Mouse (Mus musculus) c-Kit-positive CD71-positive TER-119-positive erythroid progenitor cells, embryonic 14.5 days (primary cell): ENCODE measurements around the gene Ppm1h.

ENCODE experiments used
- DNase-seq: peaks from one replicate; pipeline ENCODE4 v3.0.0-alpha.2; 2013; ENCODE audit warnings: low spot score

Gene Ppm1h

DNA sequence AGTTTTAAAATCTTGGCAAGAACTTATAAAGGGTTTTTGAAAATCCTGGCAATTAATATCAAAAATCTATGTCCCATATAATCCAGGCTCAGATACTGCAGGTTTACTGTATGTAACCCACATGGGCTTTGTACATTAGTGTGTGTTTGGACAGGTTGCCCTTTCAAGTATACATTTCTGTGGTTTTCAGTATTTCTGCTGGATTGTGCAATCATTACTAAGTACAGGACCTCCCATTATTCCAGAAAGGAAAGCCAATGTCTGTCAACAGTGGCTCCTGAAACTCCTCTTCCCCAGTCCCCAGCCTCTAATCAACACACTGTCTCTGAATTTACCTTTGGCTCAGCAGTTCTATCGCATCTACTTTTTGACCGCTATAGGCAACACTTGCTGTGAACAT lies 66.4 kb downstream of the Ppm1h start:
- DNase-seq, result no peak

DNA sequence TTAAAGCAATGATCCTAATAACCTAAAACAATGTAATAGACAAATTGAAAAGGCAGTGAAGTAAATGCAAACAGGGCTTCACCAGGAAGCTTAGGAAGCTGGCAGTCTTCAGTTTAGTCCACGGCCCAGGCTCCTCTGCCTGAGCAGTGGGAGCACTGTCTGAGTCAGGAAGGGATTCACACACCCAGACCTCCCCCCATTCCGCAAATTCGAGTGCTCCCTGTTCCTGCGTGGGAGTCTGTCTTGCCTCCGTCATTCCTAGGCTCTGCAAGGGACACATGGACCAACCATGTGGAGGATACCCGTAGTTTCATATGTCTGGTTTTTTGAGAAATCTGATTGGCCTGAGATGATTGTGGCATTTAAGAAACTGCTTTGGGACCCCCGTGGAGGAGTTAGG lies 67.6 kb downstream of the Ppm1h start:
- DNase-seq, result no peak

DNA sequence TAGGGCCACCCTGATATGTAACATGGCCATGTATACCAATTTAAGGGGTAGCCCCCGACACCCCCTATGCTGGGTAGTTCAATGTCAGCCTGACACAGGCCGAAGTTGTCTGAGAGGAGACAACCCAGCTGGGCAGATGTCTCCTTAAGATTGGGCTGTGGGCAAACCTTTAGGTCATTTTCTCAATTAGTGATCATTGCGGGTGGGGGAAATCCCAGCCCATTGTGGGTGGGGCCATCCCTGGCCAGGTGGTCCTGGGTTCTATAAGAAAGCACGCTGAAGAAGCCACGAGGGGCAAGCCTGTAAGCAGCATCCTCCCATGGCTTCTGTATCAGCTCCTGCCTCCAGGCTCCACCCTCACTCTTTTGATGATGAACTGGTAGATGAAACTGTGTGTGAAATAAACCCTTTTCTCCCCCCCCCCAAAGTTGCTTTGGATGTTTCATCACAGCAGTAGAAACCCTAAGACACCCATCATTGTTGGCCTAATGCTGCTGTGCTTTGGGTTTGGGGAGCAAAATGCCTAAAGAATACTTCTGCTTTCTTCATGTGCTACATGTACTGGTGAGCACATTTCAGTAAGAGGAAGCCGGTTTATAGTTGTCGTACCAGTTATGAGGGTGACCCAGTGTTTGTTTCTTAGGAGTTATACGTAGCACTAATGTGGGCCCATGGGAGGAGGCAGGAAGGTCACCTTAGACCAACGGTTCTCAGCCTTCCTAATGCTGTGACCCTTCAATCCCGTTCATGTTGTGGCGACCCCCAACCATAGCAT lies 68.8 kb downstream of the Ppm1h start:
- DNase-seq, result no peak

DNA sequence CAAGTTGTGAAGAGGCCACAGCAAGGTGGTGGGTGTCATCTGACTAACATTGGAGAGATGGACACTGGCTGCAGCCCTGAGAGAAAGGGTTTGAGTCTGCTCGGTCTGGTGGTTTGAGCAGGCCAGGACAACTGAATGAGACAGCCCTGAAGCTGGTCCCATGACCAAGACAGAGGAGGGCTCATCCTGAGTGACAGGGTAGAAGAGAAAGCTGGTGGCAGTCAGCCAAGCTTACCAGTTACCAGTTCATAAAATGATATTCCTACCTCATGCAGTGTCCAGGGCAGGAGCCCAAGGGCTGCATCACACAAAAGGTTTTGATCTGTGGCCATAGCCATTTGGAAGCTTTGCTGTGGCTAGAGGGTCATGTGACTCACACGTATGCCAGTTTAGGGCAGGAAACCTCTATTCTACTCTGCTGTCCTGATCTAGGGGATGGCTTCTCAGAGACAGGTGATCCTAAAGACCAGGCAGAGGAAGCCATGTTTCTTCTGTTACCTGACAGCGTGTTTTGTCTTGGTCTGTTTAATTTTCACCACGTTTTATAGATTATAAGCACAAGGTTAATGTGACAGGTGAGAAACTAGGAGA lies 69.9 kb downstream of the Ppm1h start:
- no peak for DNase-seq

DNA sequence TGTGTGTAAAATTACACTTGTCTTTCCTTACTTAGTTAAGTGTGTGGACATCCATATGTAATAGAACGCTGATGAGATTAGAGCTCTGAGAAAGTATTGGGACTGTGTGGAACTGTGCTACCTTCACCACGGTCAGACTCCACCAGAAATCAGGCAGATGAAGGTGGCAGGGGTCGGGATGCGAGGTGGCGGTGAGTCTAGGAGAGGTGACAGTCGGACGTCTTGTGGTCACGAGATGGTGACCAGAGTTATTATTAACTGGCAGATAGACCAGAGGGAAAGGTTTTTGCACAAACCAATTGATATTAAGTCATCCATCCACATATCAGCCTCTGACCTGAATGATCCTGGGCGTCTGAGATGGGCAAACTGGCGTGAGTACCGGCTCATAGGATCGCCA lies 70.5 kb downstream of the Ppm1h start:
- no peak for DNase-seq

DNA sequence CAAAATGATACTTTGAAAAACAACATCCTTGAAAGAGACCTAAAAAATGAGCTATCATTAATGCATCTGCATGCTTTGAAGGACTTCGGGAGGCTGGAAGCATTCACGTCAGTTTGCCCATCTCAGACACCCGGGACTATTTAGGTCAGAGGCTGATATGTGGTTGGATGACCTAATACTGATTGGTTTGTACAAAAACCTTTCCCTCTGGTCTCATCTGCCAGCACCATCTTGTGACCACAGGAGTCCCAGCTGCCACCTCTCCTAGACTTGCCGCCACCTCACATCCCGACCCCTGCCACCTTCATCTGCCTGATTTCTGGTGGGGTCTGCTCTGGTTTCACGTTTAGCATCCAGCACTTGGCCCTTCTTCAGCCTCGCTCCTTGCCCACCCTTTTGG lies 71.3 kb downstream of the Ppm1h start:
- no peak for DNase-seq

DNA sequence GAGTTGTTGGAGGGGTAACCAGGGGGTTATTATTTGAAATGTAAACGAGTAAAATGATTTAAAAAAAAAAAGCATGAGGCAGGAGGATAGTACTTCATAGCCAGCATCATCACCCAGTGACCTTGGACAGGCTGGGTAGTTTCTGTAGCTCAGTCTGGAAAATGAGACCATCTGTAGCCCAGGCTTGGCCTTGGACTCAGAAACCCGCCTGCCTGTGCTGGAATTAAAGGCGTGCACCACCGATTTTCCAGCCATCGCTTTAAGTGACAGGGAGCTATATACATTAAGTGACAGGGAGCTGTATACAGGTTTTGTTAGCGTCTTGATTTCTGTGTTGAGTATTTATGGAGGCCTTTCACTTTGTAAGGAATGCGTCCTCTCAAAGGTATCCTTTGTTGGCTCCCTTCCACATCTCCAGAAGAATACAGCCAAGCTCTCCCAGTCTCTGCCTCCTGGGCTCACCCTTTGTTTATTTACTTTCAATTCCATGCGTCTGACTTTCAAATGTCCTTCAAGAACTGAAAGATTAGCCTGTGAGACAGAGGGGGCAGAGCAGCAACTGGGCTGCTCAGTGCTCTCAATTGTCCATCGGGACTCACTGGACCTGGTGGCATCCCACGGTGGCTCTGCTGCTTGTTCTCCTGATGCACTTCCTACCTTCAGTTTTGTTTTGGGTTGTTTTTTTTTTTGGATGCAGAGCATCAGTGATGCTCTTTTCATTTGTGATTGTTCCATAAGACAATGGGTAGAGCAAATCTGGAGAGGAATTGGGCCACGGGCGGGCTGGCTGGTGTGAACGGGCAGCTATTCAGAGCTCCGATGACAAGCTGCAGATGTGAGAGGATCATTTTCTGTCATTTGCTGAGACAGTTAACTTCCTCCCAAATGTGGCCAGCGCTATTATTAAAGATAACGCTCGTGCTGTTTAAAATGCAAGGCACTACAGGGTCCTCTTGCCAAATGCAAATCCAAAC lies 74.7 kb downstream of the Ppm1h start:
- DNase-seq, result no peak

DNA sequence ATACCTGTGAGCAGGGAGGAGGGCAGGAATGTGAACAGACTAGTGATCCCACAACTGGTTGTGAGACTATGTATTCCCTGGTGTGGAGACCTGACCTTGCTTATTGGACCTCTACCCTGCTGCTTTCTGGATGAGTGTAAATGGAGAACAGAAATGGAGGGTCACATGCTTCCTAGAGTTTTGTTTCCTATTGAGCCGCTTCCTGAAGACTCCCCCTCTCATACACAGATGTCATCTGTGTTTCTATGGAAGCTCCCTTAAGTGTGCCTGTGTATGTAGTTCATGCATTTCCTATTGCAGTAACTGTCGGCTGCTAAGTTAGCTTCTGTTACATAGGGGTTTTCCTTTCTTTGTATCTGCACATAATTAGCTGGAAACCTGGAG lies 75.4 kb downstream of the Ppm1h start:
- DNase-seq, result no peak

DNA sequence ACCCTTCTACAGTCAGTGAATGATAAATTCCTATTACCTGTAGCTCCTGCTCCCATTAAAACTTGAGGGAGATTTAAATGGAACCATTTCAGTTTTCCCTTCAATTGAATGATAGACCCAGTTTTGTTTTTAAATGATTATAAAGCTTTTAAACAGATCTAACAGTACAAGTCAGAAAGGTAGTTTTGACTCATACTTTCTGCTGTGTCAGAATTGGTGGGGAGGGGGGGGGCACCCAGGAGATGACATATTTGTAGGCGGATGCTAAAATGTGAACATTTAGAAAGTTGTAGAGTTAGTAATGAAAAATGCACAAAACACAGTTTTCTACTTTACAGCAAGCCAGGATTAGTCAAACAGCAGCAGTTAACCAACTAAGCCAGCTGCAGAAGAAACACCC lies 76.4 kb downstream of the Ppm1h start:
- DNase-seq, result no peak

DNA sequence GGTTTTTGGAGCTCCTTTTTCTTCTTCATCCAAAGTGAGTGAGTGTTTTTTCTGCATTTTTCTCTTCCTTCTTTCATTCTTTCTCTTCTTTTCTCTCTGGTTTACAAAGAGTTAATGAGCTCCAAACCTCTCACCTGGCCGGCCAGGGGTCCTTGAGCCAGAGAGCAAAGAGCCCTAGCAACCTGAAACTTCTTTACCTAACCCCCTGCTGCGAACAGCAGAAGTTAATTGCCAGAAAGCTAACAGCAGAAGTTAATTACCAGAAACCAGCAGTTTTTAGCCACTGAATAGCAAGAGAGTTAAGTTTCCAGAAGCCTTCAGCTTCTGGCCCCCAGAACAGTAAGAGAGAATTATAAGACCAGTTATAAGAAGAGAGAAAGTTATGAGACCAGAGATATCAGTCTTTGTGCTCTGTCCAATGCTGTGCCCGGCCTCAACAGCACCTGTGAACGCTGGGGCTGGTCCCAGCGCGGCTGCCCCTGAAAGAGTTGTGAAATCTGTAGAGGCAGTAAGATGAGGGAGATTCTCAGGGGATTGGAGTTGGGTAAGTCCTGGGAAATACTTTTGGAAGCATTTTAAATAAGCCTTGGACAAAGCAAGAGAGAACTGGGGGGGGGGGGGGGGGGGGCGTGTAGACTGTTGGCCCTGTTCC lies 78.4 kb downstream of the Ppm1h start:
- no peak for DNase-seq

DNA sequence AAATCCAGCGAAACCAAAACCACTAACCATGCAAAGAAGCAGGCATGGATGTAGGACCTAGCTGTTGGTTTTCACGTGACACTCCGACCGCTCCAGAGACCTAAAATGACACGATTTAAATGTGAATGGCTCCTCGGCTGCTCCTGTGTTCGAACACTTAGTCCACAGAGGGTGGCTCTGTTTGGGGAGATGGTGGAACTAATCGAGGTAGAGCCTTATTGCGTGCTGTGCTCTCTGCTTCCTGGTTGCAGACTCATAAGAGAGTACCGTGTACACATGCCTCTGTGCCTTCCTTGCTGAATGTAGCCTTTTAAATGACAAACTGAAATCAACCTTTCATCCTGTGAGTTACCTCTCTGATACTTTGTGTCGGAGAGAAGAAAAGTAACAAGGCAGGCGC lies 79.2 kb downstream of the Ppm1h start:
- DNase-seq, result no peak

DNA sequence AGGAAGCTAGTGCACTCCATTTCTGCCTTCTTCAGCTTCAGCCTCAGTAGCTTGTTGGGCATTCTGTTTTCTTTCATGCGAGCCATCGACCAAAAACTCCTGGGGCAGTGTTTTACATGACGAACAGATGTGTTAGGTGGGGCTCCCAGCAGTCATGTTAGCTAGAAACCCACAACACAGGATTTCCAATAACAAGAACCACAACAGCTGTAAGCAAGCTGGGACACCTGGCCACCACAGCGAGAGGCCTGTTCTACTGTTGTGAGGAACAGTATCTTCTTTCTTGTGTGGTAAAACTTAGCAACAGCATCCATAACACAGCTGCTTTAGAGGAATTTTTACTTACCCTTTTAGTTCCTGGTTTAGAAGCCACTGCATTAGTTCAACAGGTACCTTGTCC lies 79.8 kb downstream of the Ppm1h start:
- no peak for DNase-seq

DNA sequence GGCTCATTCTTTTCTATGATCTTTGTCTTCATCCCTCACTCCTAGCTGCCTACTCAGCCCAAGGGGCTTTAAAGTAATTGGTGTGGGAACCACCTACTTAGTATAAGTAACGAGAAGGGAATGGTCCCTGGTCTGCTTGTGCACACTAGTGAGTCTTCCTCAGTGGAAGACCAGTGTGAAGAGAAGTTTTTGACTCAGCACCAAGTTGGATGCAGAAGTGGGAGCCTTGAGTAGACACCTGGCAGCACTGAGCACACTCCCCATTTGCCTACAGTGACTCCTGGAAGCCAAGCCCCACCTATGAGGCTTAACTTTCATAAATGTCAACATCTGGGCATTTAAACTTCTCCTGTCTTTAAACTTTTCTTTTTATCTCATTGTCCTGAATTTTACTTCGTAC lies 81.2 kb downstream of the Ppm1h start:
- no peak for DNase-seq

DNA sequence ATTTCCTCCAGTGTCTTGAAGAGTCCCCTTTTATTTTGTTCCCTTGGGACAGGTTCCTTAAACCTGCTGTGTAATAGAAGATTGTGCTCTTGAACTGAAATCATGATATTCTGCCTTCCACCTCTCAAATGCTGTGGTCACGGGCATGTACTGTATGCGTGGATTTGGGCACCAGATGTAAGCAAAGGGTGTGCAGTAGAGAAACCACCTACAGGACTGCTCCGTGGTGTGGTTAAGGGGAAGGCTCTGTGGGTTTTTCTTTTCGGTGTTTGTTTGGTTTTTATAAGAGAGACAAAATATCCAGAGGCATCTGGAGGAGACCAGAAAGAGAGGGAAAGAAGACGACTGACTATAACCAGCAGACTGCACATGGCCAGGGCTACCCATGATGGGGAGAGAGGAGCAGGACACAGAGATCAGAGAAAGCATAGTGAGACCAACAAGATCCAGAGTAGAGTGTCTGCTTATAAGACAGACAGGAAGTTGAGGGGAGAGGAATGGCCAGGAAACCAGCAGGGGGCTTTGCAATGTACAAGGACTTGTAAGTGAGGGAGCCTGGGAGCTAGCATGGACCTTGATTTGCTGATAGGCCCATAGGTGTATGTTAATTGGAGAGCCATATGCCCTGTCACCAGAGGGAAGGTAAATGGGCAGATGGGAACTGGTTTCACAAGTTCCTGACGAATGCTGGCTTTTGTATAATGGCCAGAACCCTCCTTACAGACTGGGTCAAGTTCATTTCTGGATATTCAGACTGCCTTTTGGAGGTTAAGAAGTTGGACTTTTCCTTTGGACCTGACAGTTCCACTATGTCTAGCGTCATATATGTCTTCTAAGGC lies 82.1 kb downstream of the Ppm1h start:
- no peak for DNase-seq

DNA sequence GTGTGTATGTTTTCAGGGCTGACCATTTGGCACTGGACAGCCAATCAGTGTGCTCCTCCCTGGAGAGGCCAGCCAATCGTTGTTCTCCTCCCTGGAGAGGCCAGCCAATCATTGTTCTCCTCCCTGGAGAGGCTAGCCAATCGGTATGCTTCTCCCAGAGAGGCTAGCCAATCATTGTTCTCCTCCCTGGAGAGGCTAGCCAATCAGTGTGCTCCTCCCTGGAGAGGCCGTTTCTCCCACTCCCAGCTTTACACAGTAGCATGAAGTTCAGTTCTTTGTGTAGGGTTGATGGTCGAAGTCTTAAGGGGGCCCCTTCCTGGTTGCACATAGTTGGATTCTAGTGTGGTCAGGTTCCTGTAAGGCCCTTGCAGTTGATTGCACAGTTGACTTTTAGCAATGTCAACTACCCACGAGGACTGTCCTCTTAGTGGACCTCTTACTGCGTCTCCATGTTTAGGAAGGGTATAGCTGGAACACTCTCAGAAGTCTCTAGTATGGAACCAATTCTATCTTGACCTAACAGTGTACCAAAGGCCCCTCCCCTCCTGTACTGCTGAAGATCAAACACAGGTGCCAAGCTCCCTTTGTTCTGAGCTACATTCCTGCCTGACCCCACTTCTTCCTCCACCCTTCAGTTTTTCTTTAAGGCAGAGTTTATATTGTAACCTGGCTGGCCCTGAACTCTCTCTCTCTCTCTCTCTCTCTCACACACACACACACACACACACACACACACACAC lies 84.4 kb downstream of the Ppm1h start:
- DNase-seq, result peak; percentile 3

DNA sequence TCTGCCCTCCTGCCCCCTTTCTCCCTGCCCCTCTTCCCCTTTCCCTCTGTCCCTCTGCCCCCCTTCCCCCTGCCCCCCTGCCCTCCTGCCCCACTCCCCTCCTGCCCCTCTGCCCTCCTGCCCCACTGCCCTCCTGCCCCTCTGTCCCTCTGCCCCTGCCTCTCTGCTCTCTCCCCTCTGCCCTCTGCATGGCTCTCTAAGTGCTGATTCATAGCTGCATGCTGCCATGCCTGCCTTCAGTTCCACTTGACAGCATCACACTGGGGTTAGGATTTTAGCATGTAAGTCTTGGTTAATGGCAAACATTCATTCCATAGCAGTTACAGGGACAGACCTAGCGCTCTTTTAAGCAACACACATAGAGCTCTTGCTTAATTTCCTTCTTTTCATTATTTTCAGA lies 85.0 kb downstream of the Ppm1h start:
- no peak for DNase-seq

DNA sequence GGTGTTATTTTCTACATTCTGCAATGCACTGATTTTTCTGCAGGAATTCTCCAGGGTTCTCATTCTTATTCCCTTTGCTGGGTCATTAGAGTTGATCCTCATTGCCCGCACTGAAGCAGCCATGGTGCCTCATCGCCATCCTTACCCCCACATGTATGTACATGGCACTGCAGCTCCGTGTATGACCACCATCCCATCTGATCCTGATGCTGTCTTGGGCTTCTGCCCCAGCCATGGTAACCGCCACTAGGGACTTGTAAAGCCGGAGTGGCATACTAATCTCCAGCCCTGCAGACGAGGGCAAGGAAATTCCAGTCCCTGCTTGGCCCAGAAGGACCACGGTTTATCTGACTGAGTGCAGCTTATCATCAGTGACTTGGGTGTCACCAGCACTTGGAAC lies 86.1 kb downstream of the Ppm1h start:
- DNase-seq, result no peak

DNA sequence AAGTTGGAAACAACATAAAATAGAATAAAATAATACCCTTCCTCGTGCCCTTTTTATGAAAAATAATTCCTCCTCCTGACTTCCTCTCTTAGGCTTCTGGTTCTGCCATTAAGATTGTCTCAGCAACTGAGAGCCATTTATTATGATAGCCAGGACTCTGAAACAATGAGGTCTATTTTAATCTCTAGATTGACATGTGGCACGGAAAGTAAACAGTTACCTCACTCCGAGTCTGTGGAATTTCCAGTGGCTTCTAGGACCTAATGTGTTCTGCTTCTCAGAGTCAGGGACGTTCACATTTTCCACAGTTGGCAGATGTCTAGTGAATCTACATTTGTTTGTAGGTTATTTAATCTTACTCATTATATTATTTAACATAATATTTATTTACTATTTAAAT lies 87.0 kb downstream of the Ppm1h start:
- no peak for DNase-seq

DNA sequence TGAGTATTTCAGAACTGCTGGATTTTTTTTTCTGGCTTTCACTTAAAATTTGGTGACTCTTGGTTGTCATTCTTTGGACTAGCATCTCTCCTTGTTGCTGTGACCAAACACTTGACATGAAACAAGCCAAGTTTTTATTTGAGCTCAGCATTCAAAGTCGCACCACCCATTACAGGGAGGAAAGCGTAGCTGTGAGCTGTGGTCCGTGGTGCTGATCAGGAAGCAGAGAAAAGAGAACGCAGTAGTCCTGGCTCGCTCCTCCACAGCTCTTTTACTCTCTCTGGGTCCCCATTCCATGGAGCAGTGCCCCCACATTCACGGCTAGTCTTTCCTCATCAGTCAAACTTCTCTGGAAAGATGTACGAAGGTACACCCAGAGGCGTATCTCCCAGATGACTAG lies 87.4 kb downstream of the Ppm1h start:
- no peak for DNase-seq

DNA sequence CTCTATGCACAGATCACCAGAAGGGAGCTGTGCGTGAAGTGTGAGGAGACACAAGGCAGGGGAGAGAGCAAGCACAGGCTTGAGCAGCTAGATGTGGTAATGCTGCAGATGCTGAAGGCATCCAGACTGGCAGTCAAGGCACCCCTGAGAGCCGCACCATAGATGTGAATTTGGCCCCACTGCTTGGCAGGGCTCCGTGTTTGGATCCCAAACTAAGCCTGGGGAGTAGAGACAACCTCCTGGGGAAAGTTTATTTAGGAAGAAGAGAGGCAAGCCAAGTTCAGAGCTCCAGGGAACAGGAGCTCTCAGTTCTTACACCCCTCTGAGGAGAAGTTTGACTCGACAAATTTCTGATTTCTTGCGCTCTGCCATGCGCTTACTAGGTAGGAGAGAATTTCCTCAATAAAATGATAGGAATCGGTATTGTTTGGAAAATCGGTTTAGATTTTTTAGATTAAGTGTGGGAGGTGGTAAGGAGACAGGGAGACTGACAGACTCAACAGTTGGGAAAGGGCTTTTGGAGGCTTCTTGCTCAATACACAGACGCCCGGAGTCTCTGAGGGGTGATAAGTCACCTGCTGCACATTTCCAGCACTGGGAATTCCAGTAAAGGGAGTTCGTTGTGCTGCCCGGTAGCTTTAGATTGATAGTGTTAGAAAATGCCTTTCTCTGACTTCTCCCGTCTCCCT lies 89.8 kb downstream of the Ppm1h start:
- no peak for DNase-seq
